Mouse (Mus musculus) thymus, postnatal 4 days (tissue): ENCODE results near the gene Gm17720.
"Not testable (repeated sequence)": the region's sequence is repeated elsewhere in the genome, so short reads cannot be mapped to it uniquely, and the experiment has no call there.

Source experiments
- DNase-seq: peaks from one replicate; pipeline ENCODE4 v3.0.0; 2021

The Gm17720 gene

GRCm38 (mm10) chr8:110039216-110039615 is 63.3 kb downstream of the Gm17720 start:
- no peak for DNase-seq

GRCm38 (mm10) chr8:110036156-110036555 is 66.4 kb downstream of the Gm17720 start:
- DNase-seq = no peak

GRCm38 (mm10) chr8:110034331-110034730 is 68.2 kb downstream of the Gm17720 start:
- no peak for DNase-seq

GRCm38 (mm10) chr8:110033771-110034170 is 68.8 kb downstream of the Gm17720 start:
- DNase-seq = not testable (repeated sequence)
